Mouse (Mus musculus): Measurements from ENCODE around the gene Pga5.
A peak's percentile ranks its signal among the peaks of the same experiment; 100 is the strongest.

Pga5 gene

GRCm38 (mm10) chr19:10662665-10663064 is 15.2 kb downstream of the Pga5 start:
- DNase-seq, result no peak

- no peak for DNase-seq
Observed at GRCm38 (mm10) chr19:10661919-10662318, 16.0 kb downstream of the Pga5 start.

- DNase-seq, result no peak
Observed at GRCm38 (mm10) chr19:10661373-10661772, 16.5 kb downstream of the Pga5 start.

- no peak for DNase-seq
Observed at GRCm38 (mm10) chr19:10658406-10658805, 19.5 kb downstream of the Pga5 start.

GRCm38 (mm10) chr19:10657742-10658141 is 20.1 kb downstream of the Pga5 start:
- DNase-seq, result peak; percentile 28 to 53

GRCm38 (mm10) chr19:10656058-10656457 is 21.8 kb downstream of the Pga5 start:
- no peak for DNase-seq

- no peak for DNase-seq
Observed at GRCm38 (mm10) chr19:10648156-10648555, 29.7 kb downstream of the Pga5 start.

- DNase-seq, result no peak
Observed at GRCm38 (mm10) chr19:10645616-10646015, 32.3 kb downstream of the Pga5 start.

GRCm38 (mm10) chr19:10640589-10641378 is 37.1 kb downstream of the Pga5 start:
- no peak for DNase-seq

GRCm38 (mm10) chr19:10640080-10640479 is 37.8 kb downstream of the Pga5 start:
- DNase-seq, result no peak

- DNase-seq, result no peak
Observed at GRCm38 (mm10) chr19:10637840-10638239, 40.0 kb downstream of the Pga5 start.

GRCm38 (mm10) chr19:10634872-10635318 is 43.0 kb downstream of the Pga5 start:
- peak; percentile 78 to 84 for DNase-seq

- DNase-seq, result peak; percentile 56 to 80
Observed at GRCm38 (mm10) chr19:10634106-10634871, 43.6 kb downstream of the Pga5 start, which contains the start of gene Vwce. Gene Vwce, plus strand, starts transcription at chr19:10634213.
